Mouse (Mus musculus) heart, postnatal 10 days (tissue): ENCODE data around the gene Pga5. TPM values are rescaled to one million over a fixed set of nuclear protein-coding genes. Genes with fewer than 3 reads are reported as not detected.

Experiments used
- DNase-seq, 2 experiments: peaks; one replicate each; pipeline ENCODE4 v3.0.0; 2021
- intact Hi-C: fragments of 180-260 bp; cut with DNase I; formaldehyde crosslinking; loops from one replicate; pipeline ENCODE4 v1.15.1; 2025
- total RNA-seq, 2 experiments: library from RNA; stranded (reverse); gene quantifications; 2 replicates each; pipeline ENCODE4 v1.2.3; 2021

Pga5 gene
- total RNA-seq, 2 experiments from 2014 or later: not detected

- intact Hi-C loops: loop anchor here (5.0 kb wide), 1 partner anchor 40 kb away; no protein-coding TSS in a partner anchor
- DNase-seq: no peak
These were observed 29.4 kb upstream of the Pga5 start for GRCm38 (mm10) chr19:10707087-10707875.

- no peak for DNase-seq
- intact Hi-C loops: no loop called here
These were observed 25.6 kb upstream of the Pga5 start for GRCm38 (mm10) chr19:10703470-10703869.

GRCm38 (mm10) chr19:10702125-10702524 is 24.3 kb upstream of the Pga5 start:
- intact Hi-C loops: no loop called here
- no peak for DNase-seq

GRCm38 (mm10) chr19:10701013-10701726 is 23.3 kb upstream of the Pga5 start:
- peak in 1 of 2 experiments; percentile 59 for DNase-seq
- intact Hi-C loops: no loop called here

GRCm38 (mm10) chr19:10699851-10700250 is 22.0 kb upstream of the Pga5 start:
- intact Hi-C loops: no loop called here
- no peak for DNase-seq

GRCm38 (mm10) chr19:10698131-10698991 is 20.5 kb upstream of the Pga5 start:
- no peak for DNase-seq
- intact Hi-C loops: no loop called here

- intact Hi-C loops: no loop called here
- no peak for DNase-seq
These were observed 17.9 kb upstream of the Pga5 start for GRCm38 (mm10) chr19:10695801-10696200.

- intact Hi-C loops: no loop called here
- no peak for DNase-seq
These were observed 16.2 kb upstream of the Pga5 start for GRCm38 (mm10) chr19:10693926-10694682.

- intact Hi-C loops: no loop called here
These were observed 14.5 kb upstream of the Pga5 start for GRCm38 (mm10) chr19:10692361-10692760.

GRCm38 (mm10) chr19:10691660-10692059 is 13.8 kb upstream of the Pga5 start:
- DNase-seq: no peak
- intact Hi-C loops: no loop called here

More at GRCm38 (mm10) chr19:10692361-10692760, 14.5 kb upstream of the Pga5 start:
- no peak for DNase-seq

- intact Hi-C loops: no loop called here
- DNase-seq: no peak
These were observed 13.2 kb upstream of the Pga5 start for GRCm38 (mm10) chr19:10691121-10691520.

GRCm38 (mm10) chr19:10690336-10690735 is 12.5 kb upstream of the Pga5 start:
- peak; percentile 65 to 70 for DNase-seq
- intact Hi-C loops: no loop called here

GRCm38 (mm10) chr19:10689470-10690166 is 11.7 kb upstream of the Pga5 start:
- peak; percentile 34 to 46 for DNase-seq
- intact Hi-C loops: no loop called here

- peak; percentile 97 to 98 for DNase-seq
- intact Hi-C loops: no loop called here
These were observed 10.9 kb upstream of the Pga5 start, which contains the start of gene Vps37c for GRCm38 (mm10) chr19:10688537-10689352. Gene Vps37c (plus strand): TSS chr19:10688735.

- DNase-seq: no peak
- intact Hi-C loops: no loop called here
These were observed 7.9 kb upstream of the Pga5 start for GRCm38 (mm10) chr19:10685727-10686126.

- intact Hi-C loops: no loop called here
- DNase-seq: no peak
These were observed 7.2 kb upstream of the Pga5 start for GRCm38 (mm10) chr19:10685081-10685480.

GRCm38 (mm10) chr19:10681571-10681970 is 3.7 kb upstream of the Pga5 start:
- intact Hi-C loops: no loop called here
- no peak for DNase-seq

GRCm38 (mm10) chr19:10678772-10679067 is 849 bp upstream of the Pga5 start:
- intact Hi-C loops: loop anchor here (1.0 kb wide), 1 partner anchor 31 kb away; no protein-coding TSS in a partner anchor

GRCm38 (mm10) chr19:10676656-10677055 is 1.2 kb downstream of the Pga5 start:
- DNase-seq: no peak
- intact Hi-C loops: no loop called here

More at GRCm38 (mm10) chr19:10678772-10679067, 849 bp upstream of the Pga5 start:
- DNase-seq: no peak
